Mouse (Mus musculus) heart, embryonic 12.5 days (tissue): ENCODE results near the gene Sdhaf3. TPM values are rescaled to one million over a fixed set of nuclear protein-coding genes. Genes with fewer than 3 reads are reported as not detected.

Experiments used
- ATAC-seq: fragments of 200-750 bp; cut with Nextera tagmentation; 2 replicates; pipeline ENCODE4 v1.8.0; 2017; ENCODE audit warnings: moderate TSS enrichment, moderate library complexity; ENCODE audit not compliant: insufficient number of reproducible peaks, low FRiP score
- H3K27ac ChIP-seq: fragments of 300-500 bp; sonication (generic); 2 replicates; pipeline ENCODE4 v1.5.1; 2016; ENCODE audit warnings: mild to moderate bottlenecking, moderate library complexity; ENCODE audit not compliant: poor library complexity, severe bottlenecking
- H3K27me3 ChIP-seq: fragments of 300-500 bp; sonication (generic); replicated peaks from 2 replicates; pipeline ENCODE4 v1.6.1; 2016; ENCODE audit warnings: mild to moderate bottlenecking, moderate library complexity
- H3K36me3 ChIP-seq: fragments of 300-500 bp; sonication (generic); 2 replicates; pipeline ENCODE4 v1.6.1; 2016; ENCODE audit warnings: mild to moderate bottlenecking, moderate library complexity
- H3K4me1 ChIP-seq: fragments of 300-500 bp; sonication (generic); replicated peaks from 2 replicates; pipeline ENCODE4 v1.6.1; 2016; ENCODE audit warnings: mild to moderate bottlenecking
- H3K4me2 ChIP-seq: fragments of 300-500 bp; sonication (generic); 2 replicates; pipeline ENCODE4 v1.6.1; 2016; ENCODE audit warnings: mild to moderate bottlenecking, moderate library complexity
- H3K4me3 ChIP-seq: fragments of 300-500 bp; sonication (generic); 2 replicates; pipeline ENCODE4 v1.5.1; 2016; ENCODE audit warnings: mild to moderate bottlenecking
- H3K9ac ChIP-seq: fragments of 300-500 bp; sonication (generic); 2 replicates; pipeline ENCODE4 v1.6.1; 2016; ENCODE audit warnings: mild to moderate bottlenecking, moderate library complexity
- H3K9me3 ChIP-seq: fragments of 300-500 bp; sonication (generic); replicated peaks from 2 replicates; pipeline ENCODE4 v1.6.1; 2016; ENCODE audit warnings: mild to moderate bottlenecking, moderate library complexity
- WGBS: fragments of 180-500 bp; shearing (Covaris S2); methylation state at CpG from one replicate; pipeline ENCODE4 v1.1.7; 2016; 5-methylcytosine and 5-hydroxymethylcytosine counted together
- polyA plus RNA-seq: library from polyadenylated mRNA; unstranded; fragments of >200 nt; fragmentation: Nextera tagmentation; extraction: Ambion mirVana; gene quantifications from 2 replicates; pipeline ENCODE4 v1.2.1, GENCODE M21; 2016

The Sdhaf3 gene
- 4.7 and 5.2 TPM in 2 replicates for polyA plus RNA-seq

- Histone ChIP-seq H3K27me3 (0 out of 2 replicates have a peak, but pooled peaks cover 4% of the 10 kb centered on the region), H3K27ac (peak within 1 kb of the TSS; percentile 50), H3K4me1 (no peaks in the 10 kb centered on the region; the same call in 1 of the 2 replicates), H3K9ac (peak within 1 kb of the TSS; percentile 77), H3K4me2 (peak within 1 kb of the TSS; percentile 76), H3K9me3 (no peaks in the 10 kb centered on the region), H3K36me3 (no peaks in the 10 kb centered on the region), H3K4me3 (peak within 1 kb of the TSS; percentile 72)
- peak; percentile 98 for ATAC-seq
- under 1% methylated on average over 52 of the region's 52 CpGs for WGBS
These were observed at the start of gene Sdhaf3 for GRCm38 (mm10) chr6:6955764-6956561. TSS of gene Sdhaf3 (plus strand) at chr6:6956004.

GRCm38 (mm10) chr6:6909586-6909985 is 46.2 kb upstream of the Sdhaf3 start:
- Histone ChIP-seq H3K4me3 (no peak overlapping the region), H3K27me3 (no peaks in the 10 kb centered on the region), H3K9ac (no peak overlapping the region), H3K4me1 (no peaks in the 10 kb centered on the region), H3K36me3 (no peaks in the 10 kb centered on the region), H3K4me2 (no peak overlapping the region), H3K9me3 (no peaks in the 10 kb centered on the region), H3K27ac (no peak overlapping the region)
- 60% methylated on average over 8 of the region's 8 CpGs for WGBS
- ATAC-seq: no peak

DNA sequence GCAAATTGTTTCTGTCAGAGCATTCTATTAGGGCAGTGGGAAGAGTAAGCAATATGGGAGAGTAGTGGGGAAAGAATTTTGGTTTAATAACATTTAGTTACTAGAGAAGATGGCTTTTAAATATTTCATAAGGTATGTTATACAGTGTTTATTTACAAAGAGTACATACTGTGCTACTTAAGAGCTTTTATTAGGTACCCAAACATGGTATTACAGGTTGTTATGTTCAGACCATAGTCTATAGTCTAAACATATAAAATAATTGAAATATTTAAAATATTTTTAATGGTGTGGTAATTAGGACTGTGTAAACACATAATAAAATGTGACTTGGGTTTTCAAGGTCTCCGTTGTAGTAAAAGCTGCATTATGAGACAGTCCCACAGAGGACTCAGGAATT is 41.5 kb upstream of the Sdhaf3 start:
- ATAC-seq: no peak
- H3K27me3 ChIP-seq: no peaks in the 10 kb centered on the region
- H3K36me3 ChIP-seq: no peaks in the 10 kb centered on the region
- no peak overlapping the region for H3K9ac ChIP-seq
- H3K4me1 ChIP-seq: no peaks in the 10 kb centered on the region
- H3K4me3 ChIP-seq: no peak overlapping the region
- H3K27ac ChIP-seq: no peak overlapping the region
- no peaks in the 10 kb centered on the region for H3K9me3 ChIP-seq
- H3K4me2 ChIP-seq: no peak overlapping the region
- WGBS: 67% methylated on average over 1 of the region's 1 CpGs

GRCm38 (mm10) chr6:6914849-6915525 is 40.8 kb upstream of the Sdhaf3 start:
- H3K9ac ChIP-seq: no peak overlapping the region
- H3K27ac ChIP-seq: no peak overlapping the region
- no peaks in the 10 kb centered on the region for H3K9me3 ChIP-seq
- H3K4me3 ChIP-seq: no peak overlapping the region
- ATAC-seq: no peak
- 35% methylated on average over 5 of the region's 5 CpGs for WGBS
- no peaks in the 10 kb centered on the region for H3K36me3 ChIP-seq
- no peaks in the 10 kb centered on the region for H3K4me1 ChIP-seq
- no peaks in the 10 kb centered on the region for H3K27me3 ChIP-seq
- H3K4me2 ChIP-seq: no peak overlapping the region

DNA sequence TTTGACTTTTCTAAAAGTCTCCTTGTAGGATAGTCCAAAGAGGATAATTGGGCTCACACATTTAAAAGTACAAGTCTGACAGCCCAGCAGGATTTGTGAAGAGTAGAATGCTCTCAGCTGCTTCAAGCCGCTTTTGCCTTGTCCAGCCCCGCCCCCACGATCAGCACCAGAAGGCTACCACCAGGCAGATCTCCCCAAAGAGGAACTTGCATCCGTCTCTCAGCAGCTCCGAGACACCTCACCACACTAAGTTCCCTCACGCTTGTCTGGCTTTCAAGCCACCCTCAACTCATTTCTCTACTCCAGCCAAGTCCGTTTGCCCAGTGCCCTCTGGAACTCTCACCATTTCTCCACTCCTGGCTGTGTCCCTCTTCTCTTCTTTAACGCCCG is 40.3 kb upstream of the Sdhaf3 start:
- no peak overlapping the region for H3K27ac ChIP-seq
- H3K4me2 ChIP-seq: no peak overlapping the region
- no peaks in the 10 kb centered on the region for H3K27me3 ChIP-seq
- H3K9me3 ChIP-seq: no peaks in the 10 kb centered on the region
- H3K4me3 ChIP-seq: no peak overlapping the region
- WGBS: 47% methylated on average over 9 of the region's 9 CpGs
- no peak for ATAC-seq
- H3K9ac ChIP-seq: no peak overlapping the region
- no peaks in the 10 kb centered on the region for H3K4me1 ChIP-seq
- H3K36me3 ChIP-seq: no peaks in the 10 kb centered on the region

GRCm38 (mm10) chr6:6917334-6917733 is 38.5 kb upstream of the Sdhaf3 start:
- no peaks in the 10 kb centered on the region for H3K4me1 ChIP-seq
- H3K9me3 ChIP-seq: no peaks in the 10 kb centered on the region
- H3K36me3 ChIP-seq: no peaks in the 10 kb centered on the region
- H3K9ac ChIP-seq: no peak overlapping the region
- ATAC-seq: no peak
- H3K4me2 ChIP-seq: no peak overlapping the region
- 78% methylated on average over 4 of the region's 4 CpGs for WGBS
- H3K27me3 ChIP-seq: no peaks in the 10 kb centered on the region
- H3K4me3 ChIP-seq: no peak overlapping the region
- H3K27ac ChIP-seq: no peak overlapping the region

GRCm38 (mm10) chr6:6925264-6925663 is 30.5 kb upstream of the Sdhaf3 start:
- no peak for ATAC-seq
- no peaks in the 10 kb centered on the region for H3K9me3 ChIP-seq
- no peaks in the 10 kb centered on the region for H3K36me3 ChIP-seq
- no peak overlapping the region for H3K4me3 ChIP-seq
- H3K27me3 ChIP-seq: 0 out of 2 replicates have a peak, but pooled peaks cover 5% of the 10 kb centered on the region
- H3K9ac ChIP-seq: no peak overlapping the region
- no peak overlapping the region for H3K27ac ChIP-seq
- H3K4me1 ChIP-seq: no peaks in the 10 kb centered on the region
- WGBS: 55% methylated on average over 1 of the region's 1 CpGs
- H3K4me2 ChIP-seq: no peak overlapping the region

DNA sequence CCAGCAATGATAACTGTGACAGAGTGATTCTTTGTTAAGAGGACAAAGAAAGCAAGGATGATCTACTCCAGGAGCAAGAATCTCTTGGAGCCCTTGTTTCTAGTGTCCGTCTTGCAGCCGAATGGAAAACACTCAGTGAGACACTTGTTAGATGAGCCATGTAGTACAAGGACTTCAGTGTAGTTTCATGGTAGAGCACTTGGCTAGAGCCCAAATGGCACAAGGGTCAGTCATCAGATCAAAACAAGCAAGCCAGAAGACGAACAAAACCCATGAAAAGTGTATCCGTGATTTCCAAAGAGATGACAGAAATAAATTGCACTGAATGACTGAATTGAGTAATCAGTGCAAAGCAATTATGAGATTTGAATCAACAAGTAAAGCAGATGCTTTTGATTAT is 25.0 kb upstream of the Sdhaf3 start:
- no peaks in the 10 kb centered on the region for H3K36me3 ChIP-seq
- H3K27ac ChIP-seq: no peak overlapping the region
- ATAC-seq: no peak
- no peak overlapping the region for H3K4me3 ChIP-seq
- 0 out of 2 replicates have a peak, but pooled peaks cover 5% of the 10 kb centered on the region for H3K27me3 ChIP-seq
- no peak overlapping the region for H3K9ac ChIP-seq
- H3K4me1 ChIP-seq: no peaks in the 10 kb centered on the region
- H3K4me2 ChIP-seq: no peak overlapping the region
- no peaks in the 10 kb centered on the region for H3K9me3 ChIP-seq
- 86% methylated on average over 4 of the region's 4 CpGs for WGBS

- Histone ChIP-seq H3K4me2 (no peak overlapping the region), H3K27me3 (0 out of 2 replicates have a peak, but pooled peaks cover 5% of the 10 kb centered on the region), H3K36me3 (no peaks in the 10 kb centered on the region), H3K27ac (no peak overlapping the region), H3K4me1 (no peaks in the 10 kb centered on the region), H3K9ac (no peak overlapping the region), H3K4me3 (no peak overlapping the region), H3K9me3 (no peaks in the 10 kb centered on the region)
- 72% methylated on average over 4 of the region's 4 CpGs for WGBS
- ATAC-seq: no peak
These were observed 24.3 kb upstream of the Sdhaf3 start for GRCm38 (mm10) chr6:6931507-6931906.

- 38% methylated on average over 2 of the region's 2 CpGs for WGBS
These were observed 15.0 kb upstream of the Sdhaf3 start for GRCm38 (mm10) chr6:6940845-6941244.

GRCm38 (mm10) chr6:6942813-6943212 is 13.0 kb upstream of the Sdhaf3 start:
- no peaks in the 10 kb centered on the region for H3K27me3 ChIP-seq
- WGBS: 45% methylated on average over 6 of the region's 6 CpGs
- H3K4me1 ChIP-seq: no peaks in the 10 kb centered on the region
- no peaks in the 10 kb centered on the region for H3K36me3 ChIP-seq
- H3K4me3 ChIP-seq: no peak overlapping the region
- H3K9me3 ChIP-seq: no peaks in the 10 kb centered on the region
- H3K27ac ChIP-seq: no peak overlapping the region
- H3K9ac ChIP-seq: no peak overlapping the region
- no peak overlapping the region for H3K4me2 ChIP-seq
- ATAC-seq: no peak

More at GRCm38 (mm10) chr6:6940845-6941244, 15.0 kb upstream of the Sdhaf3 start:
- no peak overlapping the region for H3K27ac ChIP-seq
- H3K36me3 ChIP-seq: no peaks in the 10 kb centered on the region
- H3K27me3 ChIP-seq: no peaks in the 10 kb centered on the region
- no peaks in the 10 kb centered on the region for H3K4me1 ChIP-seq
- ATAC-seq: no peak
- H3K9ac ChIP-seq: no peak overlapping the region
- no peaks in the 10 kb centered on the region for H3K9me3 ChIP-seq
- no peak overlapping the region for H3K4me3 ChIP-seq
- H3K4me2 ChIP-seq: no peak overlapping the region
